Mouse (Mus musculus) midbrain, embryonic 12.5 days (tissue): ENCODE measurements around the gene Wrap53. TPM values are rescaled to one million over a fixed set of nuclear protein-coding genes. Genes with fewer than 3 reads are reported as not detected.

ENCODE experiments used
- ATAC-seq: fragments of 200-750 bp; cut with Nextera tagmentation; 2 replicates; pipeline ENCODE4 v1.8.0; 2017; ENCODE audit warnings: low read depth, moderate TSS enrichment, moderate library complexity; ENCODE audit not compliant: low FRiP score
- H3K27ac ChIP-seq: fragments of 300-500 bp; sonication (generic); replicated peaks from 2 replicates; pipeline ENCODE4 v1.5.1; 2016; ENCODE audit warnings: mild to moderate bottlenecking
- H3K27me3 ChIP-seq: fragments of 300-500 bp; sonication (generic); 2 replicates; pipeline ENCODE4 v1.6.1; 2016; ENCODE audit warnings: mild to moderate bottlenecking
- H3K36me3 ChIP-seq: fragments of 300-500 bp; sonication (generic); 2 replicates; pipeline ENCODE4 v1.6.1; 2016
- H3K4me1 ChIP-seq: fragments of 300-500 bp; sonication (generic); 2 replicates; pipeline ENCODE4 v1.6.1; 2016
- H3K4me2 ChIP-seq: fragments of 300-500 bp; sonication (generic); replicated peaks from 2 replicates; pipeline ENCODE4 v1.6.1; 2016; ENCODE audit warnings: mild to moderate bottlenecking, moderate library complexity
- H3K4me3 ChIP-seq: fragments of 300-500 bp; sonication (generic); 2 replicates; pipeline ENCODE4 v1.5.1; 2016; ENCODE audit warnings: mild to moderate bottlenecking
- H3K9ac ChIP-seq: fragments of 300-500 bp; sonication (generic); replicated peaks from 2 replicates; pipeline ENCODE4 v1.6.1; 2016; ENCODE audit warnings: mild to moderate bottlenecking, moderate library complexity
- H3K9me3 ChIP-seq: fragments of 300-500 bp; sonication (generic); 2 replicates; pipeline ENCODE4 v1.6.1; 2016; ENCODE audit warnings: mild to moderate bottlenecking
- WGBS: fragments of 180-500 bp; shearing (Covaris S2); methylation state at CpG from one replicate; pipeline ENCODE4 v1.1.7; 2016; 5-methylcytosine and 5-hydroxymethylcytosine counted together
- polyA plus RNA-seq: library from polyadenylated mRNA; unstranded; fragments of >200 nt; fragmentation: Nextera tagmentation; extraction: Ambion mirVana; gene quantifications from 2 replicates; pipeline ENCODE4 v1.2.1, GENCODE M21; 2016

The Wrap53 gene
- polyA plus RNA-seq, 1 experiment from 2014 or later, result 33.2 TPM

GRCm38 (mm10) chr11:69526631-69527030 is 53.4 kb downstream of the Wrap53 start:
- peak overlapping the region; percentile 29 for H3K4me3 ChIP-seq

GRCm38 (mm10) chr11:69525661-69526060 is 54.4 kb downstream of the Wrap53 start:
- no peak overlapping the region for H3K4me3 ChIP-seq

More at GRCm38 (mm10) chr11:69526631-69527030, 53.4 kb downstream of the Wrap53 start:
- no peaks in the 10 kb centered on the region for H3K36me3 ChIP-seq
- peaks cover 23% of the 10 kb centered on the region for H3K4me1 ChIP-seq
- H3K9me3 ChIP-seq, result no peaks in the 10 kb centered on the region
- ATAC-seq, result no peak
- peak overlapping the region; percentile 96 for H3K27ac ChIP-seq
- peak overlapping the region; percentile 60 for H3K9ac ChIP-seq
- WGBS, result 29% methylated on average over 4 of the region's 4 CpGs
- H3K27me3 ChIP-seq, result no peaks in the 10 kb centered on the region
- H3K4me2 ChIP-seq, result peak overlapping the region; percentile 53

GRCm38 (mm10) chr11:69523651-69524050 is 56.4 kb downstream of the Wrap53 start:
- H3K36me3 ChIP-seq, result no peaks in the 10 kb centered on the region
- 90% methylated on average over 4 of the region's 4 CpGs for WGBS

More at GRCm38 (mm10) chr11:69525661-69526060, 54.4 kb downstream of the Wrap53 start:
- H3K27ac ChIP-seq, result 0 out of 2 replicates have a peak overlapping the region, but pooled peaks have one; percentile 96
- 89% methylated on average over 9 of the region's 9 CpGs for WGBS
- no peaks in the 10 kb centered on the region for H3K27me3 ChIP-seq
- no peak for ATAC-seq
- H3K4me2 ChIP-seq, result no peak overlapping the region
- no peaks in the 10 kb centered on the region for H3K9me3 ChIP-seq
- H3K36me3 ChIP-seq, result no peaks in the 10 kb centered on the region
- peaks cover 23% of the 10 kb centered on the region for H3K4me1 ChIP-seq
- no peak overlapping the region for H3K9ac ChIP-seq

GRCm38 (mm10) chr11:69521526-69522149 is 58.4 kb downstream of the Wrap53 start:
- Histone ChIP-seq H3K4me3 (no peak overlapping the region), H3K9me3 (no peaks in the 10 kb centered on the region), H3K36me3 (no peaks in the 10 kb centered on the region), H3K4me2 (no peak overlapping the region), H3K27me3 (no peaks in the 10 kb centered on the region), H3K9ac (no peak overlapping the region), H3K27ac (no peak overlapping the region), H3K4me1 (peaks cover 8% of the 10 kb centered on the region)
- no peak for ATAC-seq
- WGBS, result 88% methylated on average over 9 of the region's 9 CpGs

More at GRCm38 (mm10) chr11:69523651-69524050, 56.4 kb downstream of the Wrap53 start:
- ATAC-seq, result no peak
- Histone ChIP-seq H3K27me3 (no peaks in the 10 kb centered on the region), H3K9ac (no peak overlapping the region), H3K4me3 (no peak overlapping the region), H3K4me1 (peaks cover 23% of the 10 kb centered on the region), H3K9me3 (no peaks in the 10 kb centered on the region), H3K27ac (no peak overlapping the region), H3K4me2 (no peak overlapping the region)

GRCm38 (mm10) chr11:69519976-69520375 is 60.1 kb downstream of the Wrap53 start:
- Histone ChIP-seq H3K9me3 (no peaks in the 10 kb centered on the region), H3K36me3 (no peaks in the 10 kb centered on the region), H3K27ac (no peak overlapping the region), H3K4me2 (no peak overlapping the region), H3K27me3 (peaks cover 7% of the 10 kb centered on the region; the same call in 1 of the 2 replicates), H3K4me3 (no peak overlapping the region), H3K4me1 (no peaks in the 10 kb centered on the region), H3K9ac (no peak overlapping the region)
- no peak for ATAC-seq
- WGBS, result 80% methylated on average over 4 of the region's 4 CpGs

GRCm38 (mm10) chr11:69516661-69517060 is 63.4 kb downstream of the Wrap53 start:
- WGBS, result 77% methylated on average over 3 of the region's 3 CpGs
- Histone ChIP-seq H3K9me3 (no peaks in the 10 kb centered on the region), H3K4me3 (no peak overlapping the region), H3K36me3 (no peaks in the 10 kb centered on the region), H3K9ac (no peak overlapping the region), H3K27ac (no peak overlapping the region), H3K27me3 (peaks cover 9% of the 10 kb centered on the region), H3K4me1 (no peaks in the 10 kb centered on the region), H3K4me2 (no peak overlapping the region)
- no peak for ATAC-seq

GRCm38 (mm10) chr11:69516151-69516640 is 63.9 kb downstream of the Wrap53 start:
- no peak for ATAC-seq
- Histone ChIP-seq H3K27me3 (peaks cover 9% of the 10 kb centered on the region), H3K4me2 (no peak overlapping the region), H3K36me3 (no peaks in the 10 kb centered on the region), H3K4me3 (no peak overlapping the region), H3K27ac (no peak overlapping the region), H3K4me1 (no peaks in the 10 kb centered on the region), H3K9ac (no peak overlapping the region), H3K9me3 (no peaks in the 10 kb centered on the region)
- 73% methylated on average over 15 of the region's 15 CpGs for WGBS

- Histone ChIP-seq H3K4me3 (no peak overlapping the region), H3K27ac (no peak overlapping the region), H3K27me3 (peaks cover 9% of the 10 kb centered on the region), H3K4me2 (no peak overlapping the region), H3K36me3 (no peaks in the 10 kb centered on the region), H3K4me1 (no peaks in the 10 kb centered on the region), H3K9ac (no peak overlapping the region), H3K9me3 (no peaks in the 10 kb centered on the region)
- WGBS, result 9% methylated on average over 6 of the region's 6 CpGs
- ATAC-seq, result no peak
These were observed 66.2 kb downstream of the Wrap53 start for GRCm38 (mm10) chr11:69513840-69514239.

Other genes starting within 250 kb of the Wrap53 start
- 48.4 and 50.5 TPM in 2 replicates for gene Rnf227, start 239.8 kb downstream of the Wrap53 start, polyA plus RNA-seq
- gene Chd3, start 210.8 kb downstream of the Wrap53 start, polyA plus RNA-seq, result 78.7 and 88.5 TPM in 2 replicates
- gene Naa38, start 184.8 kb downstream of the Wrap53 start, polyA plus RNA-seq, result 98.9 and 105 TPM in 2 replicates
- gene Cyb5d1, start 184.6 kb downstream of the Wrap53 start, polyA plus RNA-seq, result 52.9 and 53.8 TPM in 2 replicates
- gene Tmem88, start 182.0 kb downstream of the Wrap53 start, polyA plus RNA-seq, result 11.4 and 12.1 TPM in 2 replicates
- 48.7 and 50.7 TPM in 2 replicates for gene Kdm6b, start 166.6 kb downstream of the Wrap53 start, polyA plus RNA-seq
- 1.9 and 2.3 TPM in 2 replicates for gene Dnah2, start 31.1 kb downstream of the Wrap53 start, polyA plus RNA-seq
- 78.3 and 84.6 TPM in 2 replicates for gene Efnb3, start 20.1 kb downstream of the Wrap53 start, polyA plus RNA-seq
- gene Trp53, start 104 bp upstream of the Wrap53 start, polyA plus RNA-seq, result 109 and 117 TPM in 2 replicates
- gene Atp1b2, start 25.7 kb upstream of the Wrap53 start, polyA plus RNA-seq, result 11.4 and 15.2 TPM in 2 replicates
- not detected in 2 replicates for gene Shbg, start 37.6 kb upstream of the Wrap53 start, polyA plus RNA-seq
- 22.3 and 23.5 TPM in 2 replicates for gene Sat2, start 41.8 kb upstream of the Wrap53 start, polyA plus RNA-seq
- 59.2 and 67.1 TPM in 2 replicates for gene Fxr2, start 52.7 kb upstream of the Wrap53 start, polyA plus RNA-seq
- gene Sox15, start 75.1 kb upstream of the Wrap53 start, polyA plus RNA-seq, result not detected in 2 replicates
- gene Mpdu1, start 82.4 kb upstream of the Wrap53 start, polyA plus RNA-seq, result 79.4 and 79.9 TPM in 2 replicates
- gene Cd68, start 85.9 kb upstream of the Wrap53 start, polyA plus RNA-seq, result 7.1 and 7.2 TPM in 2 replicates
- 608 and 698 TPM in 2 replicates for gene Eif4a1, start 92.2 kb upstream of the Wrap53 start, polyA plus RNA-seq
- gene Senp3, start 101.8 kb upstream of the Wrap53 start, polyA plus RNA-seq, result 108 and 113 TPM in 2 replicates
- 0.41 and 0.77 TPM in 2 replicates for gene Tnfsf13, start 105.5 kb upstream of the Wrap53 start, polyA plus RNA-seq
- gene Tnfsf12, start 115.6 kb upstream of the Wrap53 start, polyA plus RNA-seq, result 2.2 and 2.9 TPM in 2 replicates
- gene Tnfsfm13, start 115.8 kb upstream of the Wrap53 start, polyA plus RNA-seq, result 0.65 and 1.3 TPM in 2 replicates
- gene Polr2a, start 178.4 kb upstream of the Wrap53 start, polyA plus RNA-seq, result 32.0 and 37.1 TPM in 2 replicates
- 0.18 and 0.27 TPM in 2 replicates for gene Slc35g3, start 181.7 kb upstream of the Wrap53 start, polyA plus RNA-seq
- 2.0 TPM in 2 replicates for gene Zbtb4, start 185.7 kb upstream of the Wrap53 start, polyA plus RNA-seq
- 1.3 and 1.7 TPM in 2 replicates for gene Chrnb1, start 215.7 kb upstream of the Wrap53 start, polyA plus RNA-seq
- 2.7 and 2.9 TPM in 2 replicates for gene Fgf11, start 221.6 kb upstream of the Wrap53 start, polyA plus RNA-seq
- 0.42 and 1.2 TPM in 2 replicates for gene Tmem102, start 225.4 kb upstream of the Wrap53 start, polyA plus RNA-seq
- gene Gm39566, start 235.0 kb upstream of the Wrap53 start, polyA plus RNA-seq, result not detected in 2 replicates
- not detected in 2 replicates for gene Spem2, start 238.2 kb upstream of the Wrap53 start, polyA plus RNA-seq
- gene Spem1, start 241.9 kb upstream of the Wrap53 start, polyA plus RNA-seq, result 0.46 TPM in 1 of 2 replicates, not detected in the other